Mouse (Mus musculus) cerebellum, adult 2 months (tissue): ENCODE data around the gene Rhcg.

ENCODE experiments used
- CTCF ChIP-seq: fragments of 200-500 bp; IDR thresholded peaks from 2 replicates; pipeline ENCODE4 v1.5.1; 2011; ENCODE audit warnings: low read depth, mild to moderate bottlenecking, control low read depth, low read length, moderate library complexity, borderline replicate concordance; ENCODE audit not compliant: insufficient read depth
- POLR2A ChIP-seq: fragments of 200-500 bp; IDR thresholded peaks from 2 replicates; pipeline ENCODE4 v1.6.1; 2011; ENCODE audit warnings: low read length, control low read depth, borderline replicate concordance; ENCODE audit not compliant: insufficient read depth

GRCm38 (mm10) chr7:79577931-79578850, 39.3 kb downstream of the Rhcg start:
- TF ChIP-seq CTCF: no peak
- no peak for TF ChIP-seq POLR2A
